In the genomic region with DNA sequence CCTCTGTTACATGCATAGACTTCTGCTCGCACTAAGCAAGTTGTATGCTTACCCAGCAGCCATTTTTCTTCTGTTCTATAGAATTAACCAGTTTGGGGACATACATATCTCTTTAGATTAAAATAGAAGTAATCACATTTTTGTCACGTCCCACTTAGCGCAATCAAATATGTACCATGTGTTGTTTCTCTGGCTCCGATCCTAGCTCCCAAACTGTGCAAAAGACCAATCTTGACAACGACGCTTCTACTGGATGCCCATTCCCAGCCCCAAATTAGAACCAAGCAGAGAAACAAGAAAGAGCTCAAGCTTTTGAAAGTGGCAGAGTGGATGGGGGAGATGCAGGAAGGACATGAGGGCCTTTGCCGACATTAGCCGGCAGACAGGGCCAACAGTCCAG, we compare ENCODE assay signal across 27 mouse cellular contexts.
"Had no signal": no experiment of that assay in that cellular context is flagged by ENCODE, and none has a peak within 500 bp of the region (broad histone marks: within the 10 kb centered on the region; RNA-seq: fewer than 3 reads in every experiment).

No protein-coding gene starts in this region.

- ATAC-seq: hindbrain, postnatal 0 days; intestine, embryonic 16.5 days; liver, embryonic 12.5 days had no signal

- H3K9ac ChIP-seq: heart, embryonic 13.5 days; heart, embryonic 15.5 days; hindbrain, embryonic 13.5 days; hindbrain, embryonic 15.5 days; kidney, embryonic 15.5 days; limb, embryonic 13.5 days; limb, embryonic 15.5 days; liver, embryonic 12.5 days; liver, embryonic 14.5 days had no signal

- H3K36me3 ChIP-seq: heart, embryonic 13.5 days; heart, embryonic 15.5 days; hindbrain, embryonic 13.5 days; hindbrain, embryonic 15.5 days; kidney, embryonic 15.5 days; limb, embryonic 13.5 days; limb, embryonic 15.5 days; liver, embryonic 12.5 days had no signal

- H3K4me3 ChIP-seq: heart, adult 2 months; heart, embryonic 13.5 days; heart, embryonic 15.5 days; hindbrain, embryonic 13.5 days; hindbrain, embryonic 15.5 days; kidney, embryonic 15.5 days; limb, embryonic 13.5 days; limb, embryonic 15.5 days; liver, embryonic 12.5 days had no signal

- H3K4me2 ChIP-seq: heart, embryonic 11.5 days; heart, embryonic 13.5 days; heart, embryonic 15.5 days; hindbrain, embryonic 13.5 days; hindbrain, embryonic 15.5 days; kidney, embryonic 15.5 days; limb, embryonic 13.5 days; limb, embryonic 15.5 days; liver, embryonic 12.5 days had no signal

- H3K4me1 ChIP-seq: heart, embryonic 13.5 days; heart, embryonic 15.5 days; hindbrain, embryonic 13.5 days; kidney, embryonic 15.5 days; limb, embryonic 13.5 days; limb, embryonic 15.5 days; liver, embryonic 12.5 days had no signal

- H3K27ac ChIP-seq: heart, adult 2 months; heart, embryonic 13.5 days; heart, embryonic 15.5 days; hindbrain, embryonic 13.5 days; hindbrain, embryonic 15.5 days; hindbrain, postnatal 0 days; kidney, embryonic 15.5 days; kidney, postnatal 0 days; limb, embryonic 13.5 days; limb, embryonic 15.5 days; liver, embryonic 12.5 days; liver, embryonic 14.5 days had no signal

- H3K27me3 ChIP-seq: heart, embryonic 13.5 days; heart, embryonic 15.5 days; hindbrain, embryonic 13.5 days; hindbrain, embryonic 15.5 days; kidney, embryonic 15.5 days; limb, embryonic 13.5 days; limb, embryonic 15.5 days; liver, embryonic 12.5 days had no signal

- DNase-seq: gastrocnemius, postnatal 14 days; gastrocnemius, postnatal 36 days; heart, adult 11 months; heart, adult 2 months; heart, postnatal 14 days; heart, postnatal 36 days; kidney, adult 11 months; kidney, adult 2 months; kidney, adult 9 months; kidney, postnatal 14 days; kidney, postnatal 36 days; layer of hippocampus, adult 9-11 months; layer of hippocampus, postnatal 36 days; left cerebral cortex, postnatal 4 days had no signal

- H3K9me3 ChIP-seq: heart, embryonic 13.5 days; heart, embryonic 15.5 days; hindbrain, embryonic 13.5 days; hindbrain, embryonic 15.5 days; kidney, embryonic 15.5 days; limb, embryonic 13.5 days; limb, embryonic 15.5 days; liver, embryonic 12.5 days had no signal
